7 mouse cellular contexts compared by ENCODE assay signal in the genomic region with DNA sequence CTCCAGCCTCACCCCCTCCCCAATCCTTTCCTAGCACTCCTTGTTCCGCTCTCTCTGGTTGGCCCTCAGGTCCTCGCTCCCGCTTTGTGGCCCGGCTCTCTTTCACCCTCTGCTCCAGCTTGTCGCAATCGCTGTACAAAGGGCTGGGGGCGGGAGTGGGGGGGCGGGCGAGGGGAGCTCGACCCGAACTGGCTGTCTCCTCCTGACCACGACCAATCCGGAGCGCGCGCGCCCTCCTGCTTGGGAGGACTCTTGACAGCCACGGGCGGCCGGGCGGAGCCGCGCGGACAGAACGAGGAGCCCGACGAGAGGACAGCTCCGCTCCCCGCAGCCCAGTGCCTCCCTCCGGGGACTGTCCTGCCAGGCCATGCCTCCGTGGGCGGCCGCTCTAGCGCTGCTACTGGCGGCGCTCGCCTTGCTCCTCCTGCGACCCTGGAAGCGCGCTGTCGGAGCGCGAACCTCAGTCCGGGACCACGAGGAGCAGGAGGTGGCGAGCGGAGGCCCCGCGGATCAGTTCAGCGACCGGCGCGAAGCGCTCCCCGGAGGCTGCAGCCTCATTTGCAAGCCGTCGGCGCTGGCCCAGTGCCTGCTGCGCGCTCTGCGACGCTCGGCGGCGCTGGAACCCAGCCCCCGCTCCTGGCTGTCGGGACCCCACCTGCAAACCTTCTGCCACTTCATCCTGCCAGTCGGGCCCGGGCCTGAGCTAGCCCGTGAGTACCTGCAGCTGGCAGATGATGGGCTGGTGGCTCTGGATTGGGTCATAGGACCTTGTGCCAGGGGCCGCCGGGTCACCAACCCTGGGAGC. TPM values are rescaled to one million over a fixed set of nuclear protein-coding genes. Genes with fewer than 3 reads are reported as not detected.
DNase-seq lines count a peak whose midpoint lies in the region; ATAC-seq lines count a peak whose summit lies in the region.

Abhd15 (plus strand) TSS at position 290 of the 805 bp plus-strand sequence.

- peaks cover 22% of the 10 kb centered on the region for H3K4me1 ChIP-seq in forebrain, embryonic 14.5 days (ENCODE audit: control insufficient read depth, insufficient read depth, low read length)

- intact Hi-C loops in left cerebral cortex, postnatal 4 days (cut with DNase I) = no loop called here

- no peaks in the 10 kb centered on the region for H3K9me3 ChIP-seq in forebrain, embryonic 14.5 days (replicated peaks; ENCODE audit: control insufficient read depth, low read length)

- no peaks in the 10 kb centered on the region for H3K36me3 ChIP-seq in forebrain, embryonic 14.5 days (ENCODE audit: control insufficient read depth, insufficient read depth, low read length)

- under 1% methylated on average over 72 of the region's 72 CpGs for WGBS in forebrain, embryonic 14.5 days

- H3K4me3 ChIP-seq in forebrain, embryonic 14.5 days (ENCODE audit: low read depth, low read length) = peak within 1 kb of the TSS; percentile 45

- H3K9ac ChIP-seq in forebrain, embryonic 14.5 days (ENCODE audit: low read length) = peak within 1 kb of the TSS; percentile 56

- ATAC-seq in cerebellum, adult (ENCODE audit: insufficient number of reproducible peaks, low FRiP score, low TSS enrichment) = peak; percentile 42; the same call in 1 of the 2 replicates
- ATAC-seq in forebrain, embryonic 14.5 days = peak; percentile 49
- ATAC-seq in hematopoietic stem cell, adult 5-6 weeks (replicated peaks in 1 of 2; ENCODE audit: insufficient read depth in 1 of 2, low FRiP score in 2 of 2, low TSS enrichment in 1 of 2, low read depth in 1 of 2, poor library complexity in 2 of 2, severe bottlenecking in 2 of 2) = peak in 1 of 2 experiments; percentile 12; a peak in 2 of 4 replicates
- 0 out of 2 replicates have a peak, but pooled peaks have one; percentile 13 for ATAC-seq in megakaryocyte-erythroid progenitor cell, adult 5-6 weeks (replicated peaks; ENCODE audit: low FRiP score, low TSS enrichment, poor library complexity, severe bottlenecking)

- H3K4me2 ChIP-seq in forebrain, embryonic 14.5 days (ENCODE audit: low read length) = peak within 1 kb of the TSS; percentile 94

- no peak within 1 kb of the TSS for H3K27ac ChIP-seq in forebrain, embryonic 14.5 days (ENCODE audit: low read depth, low read length)

- H3K27me3 ChIP-seq in forebrain, embryonic 14.5 days (replicated peaks; ENCODE audit: control insufficient read depth, insufficient read depth, low read length) = peaks cover 11% of the 10 kb centered on the region

- peak; percentile 52 for DNase-seq in NIH3T3 (ENCODE audit: low read depth)
- peak; percentile 72 for DNase-seq in forebrain, embryonic 14.5 days (ENCODE audit: low spot score)
- DNase-seq in left cerebral cortex, postnatal 4 days = peak; percentile 74
- DNase-seq in spleen, adult 12 weeks (ENCODE audit: low spot score) = peak; percentile 51

RNA-seq across cellular contexts. Expression of gene Abhd15, which starts in this region (rescaled TPM):
- polyA plus RNA-seq in forebrain, embryonic 14.5 days (2014; fragmentation: Nextera tagmentation; extraction: Ambion mirVana) = 1.2 and 1.8 TPM in 2 replicates
- total RNA-seq in hematopoietic stem cell, adult 5-6 weeks (2017) = 12.3 and 19.1 TPM in 2 replicates
- under 1 TPM; 0.50 to 0.54 TPM for total RNA-seq in left cerebral cortex, postnatal 4 days (2021)
- total RNA-seq in megakaryocyte-erythroid progenitor cell, adult 5-6 weeks (2014; fragmentation: Nextera tagmentation) = 2.1 and 2.2 TPM in 2 replicates
- 0.70 and 4.1 TPM in 2 replicates for total RNA-seq in megakaryocyte-erythroid progenitor cell, adult 5-6 weeks (2017)

Comparison
In these comparisons a context has a peak if more than half of its experiments do, and no peak if none do; other contexts are left out.
1. Peak in DNase-seq in left cerebral cortex, postnatal 4 days; RNA of the gene not detected or under 1 TPM.